Mouse (Mus musculus) megakaryocyte, adult 5-6 weeks (primary cell): ENCODE measurements around the gene Mink1. TPM values are rescaled to one million over a fixed set of nuclear protein-coding genes. Genes with fewer than 3 reads are reported as not detected.

ENCODE experiments used
- ATAC-seq: 2 replicates; pipeline ENCODE4 v1.8.0; 2016; ENCODE audit warnings: mild to moderate bottlenecking, inconsistent platforms; ENCODE audit not compliant: poor library complexity, severe bottlenecking
- total RNA-seq, 2 experiments: library from RNA; stranded (forward) in 1 of 2; stranded (reverse) in 1 of 2; fragments of 153-499, 151-499 nt in 1 of 2; fragments of 221-1000, 200-1000 nt in 1 of 2; gene quantifications; 2 replicates each; pipeline versions ENCODE4 v1.2.3 to v1.2.4; 2015 to 2017

The Mink1 gene
- total RNA-seq, 2 experiments from 2014 or later, result 17.5 to 21.3 TPM

DNA sequence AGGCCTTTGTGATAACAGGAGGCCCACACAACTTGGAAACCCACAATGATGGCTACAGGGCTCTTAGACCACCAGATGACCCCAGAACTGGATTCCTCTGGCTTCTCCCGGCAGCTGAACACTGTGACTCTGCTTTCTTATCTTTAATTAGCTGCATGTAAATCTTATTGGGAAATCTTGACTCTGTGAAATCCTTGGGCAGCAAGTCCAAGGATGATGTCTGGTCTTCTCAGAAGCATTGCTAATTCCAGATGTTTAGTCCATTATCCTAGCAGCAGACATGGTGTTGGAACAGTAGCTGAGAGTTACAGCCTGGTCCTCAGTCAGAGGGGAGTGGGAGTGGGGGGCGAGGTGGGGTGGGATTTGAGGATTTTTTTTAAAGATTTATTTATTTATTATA is 65.8 kb downstream of the Mink1 start:
- no peak for ATAC-seq

DNA sequence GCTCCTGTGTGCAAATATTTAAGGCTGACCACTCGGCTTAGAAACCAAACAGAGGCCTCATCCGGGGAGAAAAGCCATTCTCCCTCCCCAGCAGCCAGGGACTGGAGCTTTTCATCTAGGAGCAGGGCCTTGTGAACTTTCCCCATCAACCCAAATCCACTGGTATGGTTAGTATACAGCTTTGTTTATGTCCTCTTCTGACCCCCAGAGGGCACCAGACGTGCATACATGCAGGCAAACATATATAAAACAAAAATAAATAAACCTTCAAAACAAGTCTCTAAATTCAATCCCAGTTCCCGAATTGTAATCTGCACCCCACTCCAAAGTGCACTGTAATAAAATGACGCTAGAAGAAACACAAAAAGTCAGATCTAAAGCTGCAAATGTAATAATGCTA is 66.9 kb downstream of the Mink1 start:
- ATAC-seq, result peak; percentile 70

DNA sequence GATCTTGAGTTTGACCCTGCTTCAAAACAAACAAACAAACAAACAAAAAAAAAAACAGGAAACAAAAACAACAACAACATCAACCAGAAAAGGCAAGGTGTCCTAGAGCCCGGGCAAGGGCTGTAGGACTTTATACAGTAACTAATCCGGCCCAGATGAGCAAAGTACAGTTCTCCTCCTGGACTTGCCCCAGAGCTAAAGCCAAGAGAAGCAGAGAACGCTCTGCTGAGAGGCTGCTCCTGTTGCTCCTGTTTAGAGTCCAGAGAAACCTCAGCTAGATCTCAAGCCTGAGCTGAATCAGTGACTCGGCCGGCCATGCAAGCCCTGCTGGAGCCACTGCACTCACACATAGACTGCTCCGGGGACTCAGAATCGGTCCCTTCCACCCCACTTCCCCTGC is 67.4 kb downstream of the Mink1 start:
- ATAC-seq, result no peak

DNA sequence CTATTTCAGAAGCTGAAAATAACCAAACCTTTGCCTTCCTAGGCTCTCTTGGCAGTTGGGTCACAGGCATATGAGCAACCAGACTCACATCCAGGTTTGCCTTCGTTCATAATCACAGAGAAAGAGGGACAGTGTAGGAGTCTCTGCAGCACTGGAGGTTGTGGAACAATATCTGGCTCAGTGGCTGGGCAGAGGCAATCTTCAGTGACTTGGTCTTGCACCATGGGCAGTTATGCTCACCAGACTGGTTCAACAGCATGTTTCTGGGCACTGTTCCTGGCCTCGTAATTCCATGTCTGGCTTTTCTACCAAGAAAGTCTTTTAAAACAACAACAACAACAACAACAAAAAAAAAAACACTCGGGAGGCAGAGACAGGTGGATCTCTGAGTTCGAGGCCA is 72.9 kb downstream of the Mink1 start:
- ATAC-seq, result no peak

DNA sequence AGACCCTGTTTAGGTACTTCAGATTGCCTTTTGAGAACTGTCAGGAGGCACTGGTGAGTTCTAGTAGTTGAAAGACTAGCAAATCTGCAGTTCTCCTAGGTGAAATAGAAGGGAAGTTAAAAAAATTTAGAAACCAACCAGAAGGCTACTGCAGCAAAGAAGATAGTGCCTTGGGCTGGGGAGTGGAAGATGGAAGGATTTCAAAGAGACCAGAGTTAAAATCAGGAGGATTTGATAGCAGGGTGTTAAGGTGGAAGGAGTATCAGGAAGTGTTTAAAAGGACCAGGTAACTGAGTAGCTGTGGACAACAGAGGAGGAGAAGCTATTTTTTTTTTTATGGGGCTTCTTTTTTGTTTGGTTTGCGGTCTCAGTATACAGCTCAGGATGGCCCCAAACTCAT is 75.1 kb downstream of the Mink1 start:
- no peak for ATAC-seq

DNA sequence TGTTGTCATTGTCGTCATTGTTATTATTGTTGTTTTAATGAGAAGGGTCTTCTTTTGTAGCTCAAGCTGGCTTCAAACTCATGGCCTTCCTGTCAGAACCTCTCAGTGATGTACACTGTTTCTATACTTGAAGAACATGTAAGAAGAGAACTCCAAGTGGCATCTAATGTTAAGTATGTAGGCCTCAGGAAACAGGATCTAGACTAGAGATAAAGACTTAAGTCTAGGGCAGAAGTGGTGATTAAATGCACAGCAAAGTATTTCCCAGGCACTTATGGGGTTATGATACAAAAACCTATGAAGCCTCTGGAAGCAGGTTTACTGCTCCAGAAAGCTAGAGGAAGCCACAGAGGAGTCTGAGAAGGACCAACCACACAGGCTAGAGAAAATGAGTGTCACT is 75.6 kb downstream of the Mink1 start:
- ATAC-seq, result no peak

DNA sequence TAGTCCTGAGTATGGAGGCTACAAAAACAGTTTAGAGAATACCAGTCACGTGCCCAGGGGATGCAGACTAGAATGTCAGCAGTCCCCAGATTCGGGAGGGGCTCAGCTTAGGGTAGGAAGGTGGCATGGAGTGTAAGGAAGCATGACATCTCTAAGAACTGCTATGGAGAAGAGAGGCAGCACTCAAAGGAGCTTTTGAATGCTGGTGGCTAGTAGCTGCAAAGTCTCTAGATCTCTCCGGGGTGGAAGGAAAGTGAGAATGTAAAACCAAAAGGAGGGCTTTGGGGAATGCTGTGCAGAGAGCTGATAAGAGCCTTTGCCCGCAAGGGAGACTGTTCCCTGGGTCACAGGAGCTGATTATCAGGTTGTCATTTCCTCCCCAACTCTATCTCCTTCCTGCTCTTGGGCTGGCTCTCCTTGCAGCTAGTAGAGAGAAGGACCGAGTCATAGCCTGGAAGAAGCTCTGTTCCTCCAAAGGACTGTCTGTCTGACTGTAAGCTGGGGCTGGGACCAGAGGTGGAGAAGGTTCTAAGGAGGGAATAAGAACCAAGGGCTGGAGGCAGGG is 76.1 kb downstream of the Mink1 start, which contains the start of gene Gp1ba:
TSS of gene Gp1ba (plus strand) at position 409 of the 565 bp plus-strand sequence.
- no peak; the same call in 1 of the 2 replicates for ATAC-seq

DNA sequence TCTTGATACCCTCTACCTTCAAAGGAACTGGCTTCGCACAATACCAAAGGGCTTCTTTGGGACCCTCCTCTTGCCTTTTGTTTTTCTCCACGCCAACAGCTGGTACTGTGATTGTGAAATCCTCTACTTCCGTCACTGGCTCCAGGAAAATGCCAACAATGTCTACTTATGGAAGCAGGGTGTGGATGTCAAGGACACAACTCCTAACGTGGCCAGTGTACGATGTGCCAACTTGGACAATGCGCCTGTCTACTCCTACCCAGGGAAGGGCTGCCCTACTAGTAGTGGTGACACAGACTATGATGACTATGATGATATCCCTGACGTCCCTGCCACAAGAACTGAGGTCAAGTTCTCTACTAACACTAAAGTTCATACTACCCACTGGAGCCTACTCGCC is 77.3 kb downstream of the Mink1 start:
- ATAC-seq, result no peak

DNA sequence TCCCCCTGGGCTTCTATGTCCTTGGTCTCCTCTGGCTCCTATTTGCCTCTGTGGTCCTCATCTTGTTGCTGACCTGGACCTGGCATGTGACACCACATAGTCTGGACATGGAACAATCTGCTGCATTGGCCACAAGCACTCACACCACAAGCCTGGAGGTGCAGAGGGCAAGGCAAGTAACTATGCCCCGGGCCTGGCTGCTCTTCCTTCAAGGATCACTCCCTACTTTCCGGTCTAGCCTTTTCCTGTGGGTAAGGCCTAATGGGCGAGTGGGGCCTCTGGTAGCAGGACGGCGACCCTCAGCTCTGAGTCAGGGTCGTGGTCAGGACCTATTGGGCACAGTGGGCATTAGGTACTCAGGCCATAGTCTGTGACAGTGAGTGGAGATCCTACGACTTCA is 78.6 kb downstream of the Mink1 start:
- ATAC-seq, result no peak

DNA sequence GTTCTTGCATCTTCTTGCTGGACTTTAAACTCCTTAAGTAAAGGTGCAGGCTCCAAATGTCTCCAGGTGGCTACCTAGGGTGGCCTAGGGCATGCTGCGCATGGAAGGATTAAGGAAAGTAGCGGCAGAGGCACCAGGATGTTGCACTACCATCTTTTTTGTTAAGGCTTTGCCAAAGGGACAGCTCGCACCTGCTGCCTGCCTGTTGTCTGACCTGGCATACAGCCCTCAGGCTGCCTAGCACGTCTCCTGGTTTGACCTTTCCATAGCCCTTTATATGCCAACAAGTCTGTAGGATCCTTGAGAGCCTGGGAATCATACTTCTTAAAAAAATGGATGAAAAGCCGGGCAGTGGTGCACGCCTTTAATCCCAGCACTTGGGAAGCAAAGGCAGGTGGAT is 80.4 kb downstream of the Mink1 start:
- no peak for ATAC-seq

DNA sequence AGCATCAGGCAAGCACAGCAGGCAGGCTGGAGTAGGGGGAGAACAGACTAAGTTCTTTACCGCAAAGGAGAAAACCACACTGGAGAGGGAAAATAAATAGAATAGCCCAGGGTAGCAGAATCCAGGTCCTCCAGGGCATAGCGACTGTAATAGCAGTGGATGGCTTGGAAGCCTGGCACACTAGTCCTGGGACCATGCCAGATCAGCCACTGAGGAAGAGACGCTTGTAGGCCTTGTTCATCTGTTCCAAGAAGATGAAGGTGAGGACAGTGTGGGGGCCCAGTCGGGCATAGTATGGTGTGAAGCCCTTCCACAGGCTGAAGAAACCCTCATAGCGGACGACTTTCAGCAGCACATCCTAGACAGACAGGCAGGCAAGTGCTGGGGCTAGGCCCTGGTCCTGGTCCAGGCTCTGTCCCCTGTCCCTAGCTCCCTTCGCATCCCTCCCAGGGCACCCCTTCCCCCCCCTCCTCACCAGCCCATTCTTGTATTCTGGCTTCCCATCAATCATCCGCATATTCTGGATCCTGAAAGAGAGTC is 82.0 kb downstream of the Mink1 start:
- ATAC-seq, result no peak

DNA sequence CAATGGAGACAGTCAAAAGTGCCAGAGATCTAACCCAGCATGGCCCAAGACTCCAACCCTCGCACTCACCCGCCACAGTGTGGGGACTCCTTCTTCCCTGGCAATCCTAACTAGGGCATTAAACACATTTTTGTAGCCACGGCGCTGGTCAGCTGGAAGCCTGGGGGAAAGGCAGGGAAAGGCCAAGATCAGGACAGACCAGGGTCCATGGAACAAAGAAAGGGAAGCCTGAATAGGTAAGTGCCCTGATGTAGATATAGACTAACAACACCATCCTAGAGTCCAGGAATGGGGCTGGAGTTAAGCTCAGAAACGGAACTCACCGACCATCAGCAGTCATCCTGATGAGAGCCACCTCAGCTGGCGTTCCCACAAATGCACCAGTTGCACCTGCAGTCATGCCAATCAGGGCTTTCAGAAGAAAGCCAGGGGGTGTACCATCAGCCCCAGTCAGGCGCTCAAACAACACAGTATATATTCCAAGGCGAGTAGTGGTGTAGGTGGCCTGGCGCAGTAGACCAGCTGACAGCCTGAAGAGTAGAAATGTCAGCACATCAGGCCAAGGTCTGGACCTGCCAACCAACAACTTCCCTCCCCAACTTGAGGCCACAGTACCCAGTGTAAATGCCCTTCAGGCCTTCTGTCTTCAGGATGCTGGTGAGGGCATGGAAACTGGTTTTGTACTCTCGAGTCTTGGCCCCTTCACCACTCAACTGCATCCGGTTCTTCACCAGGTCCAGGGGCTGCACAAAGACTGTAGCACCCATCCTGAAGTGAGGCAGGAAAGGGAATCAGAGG is 83.0 kb downstream of the Mink1 start:
- ATAC-seq, result no peak

DNA sequence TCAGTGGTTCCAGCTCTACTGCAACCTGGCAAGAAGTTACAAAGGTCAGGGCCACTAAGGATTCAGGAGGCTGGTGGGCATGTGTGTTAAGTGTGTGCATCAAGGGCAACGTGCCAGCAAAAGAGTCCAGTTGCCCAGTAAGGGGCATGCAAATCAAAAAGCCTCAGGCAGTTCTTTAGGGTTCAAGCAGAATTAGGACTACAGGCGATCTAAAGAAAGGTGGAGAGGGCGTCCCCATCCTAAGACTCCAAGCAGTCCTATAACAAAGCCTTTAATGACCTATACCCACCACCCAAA is 83.5 kb downstream of the Mink1 start:
- ATAC-seq, result no peak

DNA sequence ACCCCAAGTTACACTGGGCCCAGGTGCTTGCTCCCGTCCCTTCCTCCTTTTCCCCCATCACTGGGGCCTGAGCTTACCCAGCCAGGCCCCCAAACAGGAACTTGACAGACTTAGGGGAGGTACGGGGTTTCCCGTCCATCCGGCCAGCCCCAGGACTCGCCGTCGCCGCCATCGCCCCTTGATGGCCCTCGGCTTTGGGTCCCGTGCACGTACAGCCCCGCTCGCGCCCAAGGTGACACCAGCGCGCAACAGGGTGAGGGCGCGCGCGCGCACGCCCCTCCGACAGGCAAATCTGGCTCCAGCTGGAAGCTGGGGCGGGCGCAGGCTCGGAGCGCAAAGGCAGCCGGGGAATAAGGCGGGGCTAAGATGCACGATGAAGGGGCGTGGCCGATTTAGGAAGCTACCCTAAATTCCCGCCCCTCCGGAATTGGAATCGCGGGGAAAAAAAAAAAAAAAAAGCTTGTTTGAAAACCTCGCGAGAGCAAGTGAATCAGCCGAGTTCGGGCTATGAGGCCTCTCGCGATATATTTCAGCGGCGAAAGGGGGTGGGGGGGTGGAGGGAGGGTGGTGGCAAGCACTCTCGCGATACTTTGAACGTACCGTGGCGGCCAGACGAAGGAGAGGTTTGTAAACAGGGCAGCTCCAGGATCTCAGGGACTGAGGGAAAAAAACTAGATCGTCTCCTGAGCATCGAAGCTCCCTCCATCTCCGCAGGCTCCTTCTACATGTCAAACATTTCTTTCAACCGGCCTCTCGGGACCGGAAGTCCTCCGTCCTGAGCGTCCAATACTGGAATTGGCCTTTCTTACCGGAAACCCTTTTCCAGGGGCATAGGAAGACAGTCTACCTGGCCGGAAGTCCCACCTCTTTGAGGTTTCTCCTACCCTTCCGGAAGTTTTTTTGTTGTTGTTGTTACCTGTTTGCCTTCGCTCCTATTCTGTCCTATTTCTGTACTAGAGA is 84.3 kb downstream of the Mink1 start, which contains the start of the genes Rnf167 and Slc25a11:
TSS of gene Rnf167 (plus strand) at position 545 of the 960 bp plus-strand sequence.
TSS of gene Slc25a11 (minus strand) at position 789 of the 960 bp plus-strand sequence.
- ATAC-seq, result peak; percentile 74

DNA sequence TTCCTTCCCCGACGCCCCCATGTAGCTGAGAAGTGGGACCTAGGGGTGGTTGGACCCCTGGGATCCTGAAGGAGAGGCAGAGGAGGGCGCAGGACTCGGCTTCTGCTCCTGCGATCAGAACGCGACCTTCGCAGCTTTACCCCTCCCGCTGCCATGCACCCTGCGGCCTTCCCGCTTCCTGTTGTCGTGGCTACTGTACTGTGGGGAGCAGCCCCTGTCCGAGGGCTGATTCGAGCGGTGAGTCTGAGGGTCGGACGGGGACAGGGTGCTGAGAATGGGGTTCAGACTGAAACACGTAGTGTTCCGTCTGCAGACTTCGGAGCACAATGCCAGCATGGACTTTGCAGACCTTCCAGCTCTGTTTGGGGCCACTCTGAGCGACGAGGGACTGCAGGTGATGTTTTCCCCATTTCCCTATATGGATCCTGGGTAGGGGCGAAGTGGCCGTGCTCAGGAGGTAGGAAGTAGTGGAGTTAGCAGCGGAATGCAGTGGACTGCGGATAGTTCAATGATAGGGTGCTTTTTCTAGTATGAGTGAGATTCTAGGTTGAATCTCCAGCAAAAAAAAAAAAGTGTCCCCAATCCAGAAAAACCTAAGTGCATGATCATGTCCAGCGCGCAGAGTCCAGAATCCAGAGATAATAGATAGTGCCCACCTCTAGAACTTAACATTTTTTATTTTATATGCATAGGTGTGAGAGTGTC is 85.2 kb downstream of the Mink1 start:
- no peak for ATAC-seq

DNA sequence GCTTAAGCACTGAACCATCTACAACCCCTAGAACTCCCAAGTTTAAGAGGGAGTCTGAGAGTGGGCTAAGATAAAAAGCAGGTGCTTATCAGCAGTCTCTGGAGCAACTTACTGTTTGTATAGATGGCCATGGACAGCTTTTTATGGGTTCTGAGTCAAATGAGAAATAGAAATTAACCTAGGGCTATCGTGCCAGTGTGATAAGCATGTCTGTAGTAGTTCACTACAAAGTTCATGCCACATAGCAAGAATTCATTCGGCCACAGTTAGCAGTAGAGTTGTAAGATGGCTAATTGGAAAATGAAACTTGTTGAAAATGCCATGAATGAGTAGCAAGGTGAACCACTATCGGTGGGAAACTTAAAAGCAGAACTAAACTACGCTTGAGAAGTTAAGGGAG is 85.8 kb downstream of the Mink1 start:
- ATAC-seq, result no peak

DNA sequence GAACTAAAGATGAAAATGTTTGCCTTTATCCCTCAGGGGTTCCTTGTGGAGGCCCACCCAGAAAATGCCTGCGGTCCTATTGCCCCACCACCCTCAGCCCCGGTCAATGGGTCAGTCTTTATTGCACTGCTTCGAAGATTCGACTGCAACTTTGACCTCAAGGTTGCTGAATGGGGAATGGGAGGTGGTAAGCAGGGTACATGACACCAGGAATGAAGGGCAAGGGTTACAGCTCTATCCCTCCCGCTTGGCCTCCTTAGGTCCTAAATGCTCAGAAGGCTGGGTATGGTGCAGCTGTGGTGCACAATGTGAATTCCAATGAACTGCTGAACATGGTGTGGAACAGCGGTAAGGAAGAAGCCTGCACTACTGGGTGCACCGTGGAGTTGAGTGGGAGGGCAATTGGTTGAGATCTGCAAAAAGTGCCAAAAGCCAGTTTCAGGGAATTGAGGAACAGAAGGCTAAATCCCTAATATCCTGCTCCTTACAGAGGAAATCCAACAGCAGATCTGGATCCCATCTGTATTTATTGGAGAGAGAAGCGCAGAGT is 86.6 kb downstream of the Mink1 start:
- ATAC-seq, result no peak

DNA sequence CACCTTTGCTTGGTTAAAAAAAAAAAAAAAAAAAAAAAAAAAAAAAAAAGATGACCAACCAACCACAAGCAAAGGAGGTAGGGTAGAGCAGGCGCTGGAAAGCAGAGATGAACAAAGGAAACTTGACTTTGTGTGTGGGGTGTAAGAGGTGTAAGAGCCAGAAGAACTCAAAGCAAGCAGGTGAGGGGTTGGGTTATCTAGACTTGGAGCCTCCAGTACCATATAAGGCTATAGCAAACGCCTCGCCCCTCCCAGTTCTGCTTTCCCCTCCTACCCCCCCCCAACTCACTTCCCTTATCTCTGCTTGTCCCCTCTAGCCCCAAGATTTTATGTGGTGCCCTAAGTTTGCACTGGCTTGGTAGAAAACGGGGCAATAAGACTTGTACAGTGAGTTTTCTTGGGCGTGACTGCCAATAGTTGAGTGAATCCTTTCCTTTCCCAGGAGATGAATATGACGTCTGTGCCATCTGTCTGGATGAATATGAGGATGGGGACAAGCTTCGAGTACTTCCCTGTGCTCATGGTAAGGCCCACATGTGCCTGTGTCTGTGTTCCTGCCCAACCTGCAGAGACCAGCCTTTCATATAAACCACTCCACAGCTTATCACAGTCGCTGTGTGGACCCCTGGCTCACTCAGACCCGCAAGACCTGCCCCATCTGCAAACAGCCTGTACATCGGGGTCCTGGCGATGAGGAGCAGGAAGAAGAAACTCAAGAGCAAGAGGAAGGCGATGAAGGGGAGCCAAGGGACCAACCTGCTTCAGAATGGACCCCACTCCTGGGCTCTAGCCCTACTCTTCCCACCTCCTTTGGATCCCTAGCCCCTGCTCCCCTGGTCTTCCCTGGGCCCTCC is 87.9 kb downstream of the Mink1 start:
- ATAC-seq, result peak; percentile 29

DNA sequence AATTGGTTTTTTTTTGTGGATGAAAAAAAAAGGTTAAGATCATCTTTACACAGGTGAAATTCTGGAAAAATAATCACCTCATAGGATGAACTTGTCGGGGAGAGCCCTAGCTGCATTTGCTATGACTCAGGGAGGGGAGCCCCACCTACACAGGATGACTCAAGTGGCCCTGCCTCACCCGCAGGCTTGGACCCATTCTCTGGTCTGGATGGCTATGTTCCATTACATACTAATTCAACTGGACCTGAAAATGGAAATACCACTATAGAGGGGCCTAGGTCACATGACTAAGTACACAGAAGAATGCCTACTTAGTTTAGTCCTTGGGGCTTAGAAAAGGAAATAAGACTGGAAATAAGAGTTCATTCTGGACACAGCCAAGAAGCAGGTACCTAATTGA is 88.7 kb downstream of the Mink1 start:
- no peak for ATAC-seq
